Mouse (Mus musculus): ENCODE measurements around the gene Clcn3. TPM values are rescaled to one million over a fixed set of nuclear protein-coding genes. Genes with fewer than 3 reads are reported as not detected.

The Clcn3 gene
- total and polyA plus RNA-seq, 3 experiments = 9.1 to 47.4 (median 40.9) TPM

DNA sequence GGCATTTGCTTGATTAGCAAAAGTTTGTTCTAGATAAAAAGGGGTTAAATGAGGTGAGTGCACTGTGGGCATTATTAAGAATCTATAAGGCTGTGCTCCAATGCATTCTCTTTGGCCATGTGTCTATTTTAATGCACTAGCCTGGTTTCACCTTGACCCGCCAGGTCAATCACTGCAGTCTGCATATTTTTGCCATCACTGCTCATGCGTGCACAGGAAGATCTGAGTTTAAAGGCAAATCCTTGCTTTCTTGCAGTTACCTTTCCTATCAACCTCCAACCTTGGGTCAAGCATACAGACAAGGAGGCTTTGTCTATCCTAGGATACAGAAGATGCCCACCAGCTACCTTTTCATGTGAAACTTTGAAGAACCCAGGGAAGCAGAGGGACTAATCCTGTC, 113.3 kb downstream of the Clcn3 start:
- no peak for DNase-seq

DNA sequence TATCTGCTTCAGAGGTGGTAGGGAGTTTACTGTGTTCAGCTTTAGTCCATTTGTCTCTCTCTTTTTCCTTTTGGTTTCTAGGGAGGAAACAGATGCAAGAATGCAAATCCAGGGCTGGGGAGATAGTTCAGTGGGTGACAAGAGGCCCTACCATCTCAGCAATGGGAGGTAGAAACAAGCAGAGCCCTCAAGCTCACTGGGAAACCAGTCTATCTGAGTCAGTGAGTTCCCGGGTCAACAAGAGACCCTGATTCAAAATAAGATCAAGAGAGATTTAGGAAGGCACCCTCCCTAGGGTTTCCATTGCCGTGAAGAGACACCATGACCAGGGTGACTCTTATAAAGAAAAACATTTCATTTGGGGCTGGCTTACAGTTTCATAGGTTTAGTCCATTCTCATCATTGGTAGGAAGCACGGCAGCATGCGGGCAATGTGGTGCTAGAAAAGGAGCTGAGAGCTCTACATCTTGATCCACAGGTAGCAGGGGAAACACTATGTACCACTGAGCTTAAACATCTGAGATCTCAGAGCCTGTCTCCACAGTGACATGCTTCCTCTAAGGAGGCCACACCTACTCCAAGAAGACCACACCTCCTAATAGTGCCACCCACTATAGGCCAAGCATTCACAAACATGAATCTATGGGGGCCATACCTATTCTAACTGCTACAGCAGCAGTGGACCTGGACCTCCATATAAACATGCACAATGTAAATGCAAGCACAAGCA, 114.7 kb downstream of the Clcn3 start:
- DNase-seq = no peak

GRCm38 (mm10) chr8:60867468-60868115, 115.5 kb downstream of the Clcn3 start:
- no peak for DNase-seq

GRCm38 (mm10) chr8:60865504-60866114, 117.5 kb downstream of the Clcn3 start:
- DNase-seq = peak; percentile 47

GRCm38 (mm10) chr8:60864875-60865274, 118.2 kb downstream of the Clcn3 start:
- DNase-seq = no peak

DNA sequence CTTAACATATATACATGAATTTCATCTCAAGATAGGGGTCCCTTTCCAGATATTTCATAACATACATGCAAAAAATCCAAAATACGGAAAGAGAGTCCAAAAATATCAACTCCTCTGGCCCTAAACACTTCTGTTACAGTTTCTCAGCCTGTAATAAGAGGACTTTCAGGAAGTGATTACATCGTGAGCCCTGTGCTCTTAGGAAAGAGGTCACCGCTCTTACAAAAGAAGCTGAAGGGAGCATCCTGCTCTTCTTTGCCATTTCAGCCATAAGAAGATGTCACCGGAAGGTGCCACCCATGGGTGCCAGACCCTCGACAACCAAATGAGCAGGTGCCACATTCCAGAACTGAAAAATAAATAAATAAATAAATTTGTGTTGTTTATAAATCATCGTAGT, 121.3 kb downstream of the Clcn3 start:
- no peak for DNase-seq

- DNase-seq = no peak
These were observed 122.4 kb downstream of the Clcn3 start for GRCm38 (mm10) chr8:60860749-60861148.

Other genes with a start within 250 kb of the Clcn3 start
- gene Hpf1, start 92.9 kb downstream of the Clcn3 start, total RNA-seq (2021) = 10 to 100 TPM; 19.5 to 32.3 TPM
- 0.88 and 0.95 TPM in 2 replicates for gene Hpf1, start 92.9 kb downstream of the Clcn3 start, polyA plus RNA-seq (2012; rRNA removed)
- gene Nek1, start 9.9 kb upstream of the Clcn3 start, total RNA-seq (2021) = 10 to 100 TPM; 14.7 to 15.0 TPM
- gene Nek1, start 9.9 kb upstream of the Clcn3 start, polyA plus RNA-seq (2012; rRNA removed) = 12.7 and 15.0 TPM in 2 replicates
- gene Sh3rf1, start 240.6 kb upstream of the Clcn3 start, total RNA-seq (2021) = 10 to 100 TPM in 1 of 2 experiments, 1 to 10 TPM in 1; 9.9 to 11.0 TPM
- 10.8 and 11.4 TPM in 2 replicates for gene Sh3rf1, start 240.6 kb upstream of the Clcn3 start, polyA plus RNA-seq (2012; rRNA removed)

Data from adrenal gland, adult 2 months (tissue).